Mouse (Mus musculus): ENCODE results near the gene Pjvk.

The Pjvk gene

GRCm38 (mm10) chr2:76667200-76667599 is 18.9 kb downstream of the Pjvk start:
- DNase-seq (ENCODE audit: low read depth, low spot score) = no peak

- DNase-seq (ENCODE audit: low read depth, low spot score) = no peak
Measured at GRCm38 (mm10) chr2:76671641-76672040, 23.4 kb downstream of the Pjvk start.

- DNase-seq (ENCODE audit: low read depth, low spot score) = no peak
Measured at GRCm38 (mm10) chr2:76672134-76672745, 24.0 kb downstream of the Pjvk start.

- DNase-seq (ENCODE audit: low read depth, low spot score) = peak; percentile 92
Measured at GRCm38 (mm10) chr2:76672966-76673392, 24.7 kb downstream of the Pjvk start, which contains the start of gene Fkbp7. Fkbp7 (minus strand) TSS chr2:76673116.

- peak; percentile 78 for DNase-seq (ENCODE audit: low read depth, low spot score)
Measured at GRCm38 (mm10) chr2:76673472-76674081, 25.3 kb downstream of the Pjvk start.

- peak; percentile 57 for DNase-seq (ENCODE audit: low read depth, low spot score)
Measured at GRCm38 (mm10) chr2:76674725-76675427, 26.6 kb downstream of the Pjvk start, which contains the start of gene Plekha3. Plekha3 (plus strand) TSS chr2:76675281.

- DNase-seq (ENCODE audit: low read depth, low spot score) = no peak
Measured at GRCm38 (mm10) chr2:76675451-76675850, 27.2 kb downstream of the Pjvk start.

- no peak for DNase-seq (ENCODE audit: low read depth, low spot score)
Measured at GRCm38 (mm10) chr2:76675949-76676348, 27.7 kb downstream of the Pjvk start.

GRCm38 (mm10) chr2:76676401-76677226 is 28.3 kb downstream of the Pjvk start:
- DNase-seq (ENCODE audit: low read depth, low spot score) = peak; percentile 31

GRCm38 (mm10) chr2:76682301-76682700 is 34.0 kb downstream of the Pjvk start:
- no peak for DNase-seq (ENCODE audit: low read depth, low spot score)

- no peak for DNase-seq (ENCODE audit: low read depth, low spot score)
Measured at GRCm38 (mm10) chr2:76686986-76687385, 38.7 kb downstream of the Pjvk start.

- no peak for DNase-seq (ENCODE audit: low read depth, low spot score)
Measured at GRCm38 (mm10) chr2:76687608-76688007, 39.3 kb downstream of the Pjvk start.

GRCm38 (mm10) chr2:76688162-76688561 is 39.9 kb downstream of the Pjvk start:
- DNase-seq (ENCODE audit: low read depth, low spot score) = no peak

GRCm38 (mm10) chr2:76690436-76691204 is 42.3 kb downstream of the Pjvk start:
- DNase-seq (ENCODE audit: low read depth, low spot score) = no peak

- no peak for DNase-seq (ENCODE audit: low read depth, low spot score)
Measured at GRCm38 (mm10) chr2:76693765-76694164, 45.5 kb downstream of the Pjvk start.

- no peak for DNase-seq (ENCODE audit: low read depth, low spot score)
Measured at GRCm38 (mm10) chr2:76695290-76695689, 47.0 kb downstream of the Pjvk start.

- DNase-seq (ENCODE audit: low read depth, low spot score) = no peak
Measured at GRCm38 (mm10) chr2:76702188-76702587, 53.9 kb downstream of the Pjvk start.

- DNase-seq (ENCODE audit: low read depth, low spot score) = no peak
Measured at GRCm38 (mm10) chr2:76702751-76703150, 54.5 kb downstream of the Pjvk start.

- DNase-seq (ENCODE audit: low read depth, low spot score) = no peak
Measured at GRCm38 (mm10) chr2:76705655-76706054, 57.4 kb downstream of the Pjvk start.

All from ES-CJ7 (cell line).